Mouse (Mus musculus): Measurements from ENCODE around the gene Ppox. TPM values are rescaled to one million over a fixed set of nuclear protein-coding genes. Genes with fewer than 3 reads are reported as not detected.
"Not testable (repeated sequence)": the region's sequence is repeated elsewhere in the genome, so short reads cannot be mapped to it uniquely, and the experiment has no call there.

The Ppox gene
- polyA plus RNA-seq, 1 experiment from 2014 or later: 65.3 TPM

GRCm38 (mm10) chr1:171321415-171321814, 40.4 kb upstream of the Ppox start:
- ATAC-seq (ENCODE audit: insufficient read depth, low FRiP score, low TSS enrichment): no peak
- H3K4me1 ChIP-seq (ENCODE audit: control insufficient read depth, insufficient read depth, low read length): no peaks in the 10 kb centered on the region
- no peak overlapping the region for H3K4me2 ChIP-seq (ENCODE audit: low read depth)
- DNase-seq (ENCODE audit: low spot score): peak; percentile 18
- H3K9ac ChIP-seq (ENCODE audit: low read length): no peak overlapping the region
- H3K27me3 ChIP-seq (ENCODE audit: control insufficient read depth, insufficient read depth, low read length): no peaks in the 10 kb centered on the region
- H3K4me3 ChIP-seq (ENCODE audit: low read depth, low read length): no peak overlapping the region
- no peaks in the 10 kb centered on the region for H3K9me3 ChIP-seq (ENCODE audit: control insufficient read depth, low read length)
- no peaks in the 10 kb centered on the region for H3K36me3 ChIP-seq (ENCODE audit: control insufficient read depth, insufficient read depth, low read length)
- H3K27ac ChIP-seq (ENCODE audit: low read depth, low read length): no peak overlapping the region

- Histone ChIP-seq H3K9me3 (ENCODE audit: control insufficient read depth, low read length) (no peaks in the 10 kb centered on the region), H3K27me3 (ENCODE audit: control insufficient read depth, insufficient read depth, low read length) (no peaks in the 10 kb centered on the region), H3K4me3 (ENCODE audit: low read depth, low read length) (no peak overlapping the region), H3K27ac (ENCODE audit: low read depth, low read length) (no peak overlapping the region), H3K9ac (ENCODE audit: low read length) (no peak overlapping the region), H3K4me1 (ENCODE audit: control insufficient read depth, insufficient read depth, low read length) (no peaks in the 10 kb centered on the region), H3K36me3 (ENCODE audit: control insufficient read depth, insufficient read depth, low read length) (no peaks in the 10 kb centered on the region), H3K4me2 (ENCODE audit: low read depth) (no peak overlapping the region)
- ATAC-seq (ENCODE audit: insufficient read depth, low FRiP score, low TSS enrichment) (no peak), DNase-seq (ENCODE audit: low spot score) (no peak)
- 15% methylated on average over 5 of the region's 5 CpGs for WGBS
These were observed 39.2 kb upstream of the Ppox start for GRCm38 (mm10) chr1:171320151-171320550.

GRCm38 (mm10) chr1:171319748-171320147, 38.8 kb upstream of the Ppox start:
- Histone ChIP-seq H3K36me3 (ENCODE audit: control insufficient read depth, insufficient read depth, low read length) (no peaks in the 10 kb centered on the region), H3K9me3 (ENCODE audit: control insufficient read depth, low read length) (no peaks in the 10 kb centered on the region), H3K4me1 (ENCODE audit: control insufficient read depth, insufficient read depth, low read length) (no peaks in the 10 kb centered on the region), H3K4me3 (ENCODE audit: low read depth, low read length) (no peak overlapping the region), H3K4me2 (ENCODE audit: low read depth) (no peak overlapping the region), H3K27me3 (ENCODE audit: control insufficient read depth, insufficient read depth, low read length) (no peaks in the 10 kb centered on the region), H3K9ac (ENCODE audit: low read length) (no peak overlapping the region), H3K27ac (ENCODE audit: low read depth, low read length) (no peak overlapping the region)
- no peak for ATAC-seq (ENCODE audit: insufficient read depth, low FRiP score, low TSS enrichment)
- no peak for DNase-seq (ENCODE audit: low spot score)
- 13% methylated on average over 7 of the region's 7 CpGs for WGBS

GRCm38 (mm10) chr1:171309321-171309720, 28.3 kb upstream of the Ppox start:
- Histone ChIP-seq H3K4me1 (ENCODE audit: control insufficient read depth, insufficient read depth, low read length) (no peaks in the 10 kb centered on the region), H3K9me3 (ENCODE audit: control insufficient read depth, low read length) (no peaks in the 10 kb centered on the region), H3K27ac (ENCODE audit: low read depth, low read length) (no peak overlapping the region), H3K27me3 (ENCODE audit: control insufficient read depth, insufficient read depth, low read length) (no peaks in the 10 kb centered on the region), H3K36me3 (ENCODE audit: control insufficient read depth, insufficient read depth, low read length) (no peaks in the 10 kb centered on the region), H3K9ac (ENCODE audit: low read length) (no peak overlapping the region), H3K4me3 (ENCODE audit: low read depth, low read length) (no peak overlapping the region), H3K4me2 (ENCODE audit: low read depth) (no peak overlapping the region)
- ATAC-seq (ENCODE audit: insufficient read depth, low FRiP score, low TSS enrichment) (no peak), DNase-seq (ENCODE audit: low spot score) (no peak)
- 83% methylated on average over 2 of the region's 2 CpGs for WGBS

- not testable (repeated sequence) for H3K27me3 ChIP-seq (ENCODE audit: control insufficient read depth, insufficient read depth, low read length); H3K9ac ChIP-seq (ENCODE audit: low read length); H3K4me2 ChIP-seq (ENCODE audit: low read depth); H3K4me1 ChIP-seq (ENCODE audit: control insufficient read depth, insufficient read depth, low read length); DNase-seq (ENCODE audit: low spot score); ATAC-seq (ENCODE audit: insufficient read depth, low FRiP score, low TSS enrichment); H3K9me3 ChIP-seq (ENCODE audit: control insufficient read depth, low read length); H3K36me3 ChIP-seq (ENCODE audit: control insufficient read depth, insufficient read depth, low read length); H3K4me3 ChIP-seq (ENCODE audit: low read depth, low read length); H3K27ac ChIP-seq (ENCODE audit: low read depth, low read length)
- 73% methylated on average over 5 of the region's 5 CpGs for WGBS
These were observed 25.2 kb upstream of the Ppox start for GRCm38 (mm10) chr1:171306157-171306556.

- H3K36me3 ChIP-seq (ENCODE audit: control insufficient read depth, insufficient read depth, low read length): no peaks in the 10 kb centered on the region
- no peaks in the 10 kb centered on the region for H3K27me3 ChIP-seq (ENCODE audit: control insufficient read depth, insufficient read depth, low read length)
- no peak overlapping the region for H3K27ac ChIP-seq (ENCODE audit: low read depth, low read length)
- ATAC-seq (ENCODE audit: insufficient read depth, low FRiP score, low TSS enrichment) (no peak), DNase-seq (ENCODE audit: low spot score) (no peak)
- no peak overlapping the region for H3K4me3 ChIP-seq (ENCODE audit: low read depth, low read length)
- 65% methylated on average over 3 of the region's 3 CpGs for WGBS
- no peaks in the 10 kb centered on the region for H3K9me3 ChIP-seq (ENCODE audit: control insufficient read depth, low read length)
- peaks cover 6% of the 10 kb centered on the region for H3K4me1 ChIP-seq (ENCODE audit: control insufficient read depth, insufficient read depth, low read length)
- H3K9ac ChIP-seq (ENCODE audit: low read length): no peak overlapping the region
- no peak overlapping the region for H3K4me2 ChIP-seq (ENCODE audit: low read depth)
These were observed 17.2 kb upstream of the Ppox start for GRCm38 (mm10) chr1:171298226-171298625.

GRCm38 (mm10) chr1:171295063-171295402, 14.0 kb upstream of the Ppox start:
- Histone ChIP-seq H3K4me1 (ENCODE audit: control insufficient read depth, insufficient read depth, low read length) (peaks cover 6% of the 10 kb centered on the region), H3K27me3 (ENCODE audit: control insufficient read depth, insufficient read depth, low read length) (no peaks in the 10 kb centered on the region), H3K36me3 (ENCODE audit: control insufficient read depth, insufficient read depth, low read length) (no peaks in the 10 kb centered on the region), H3K4me2 (ENCODE audit: low read depth) (peak overlapping the region; percentile 39), H3K9ac (ENCODE audit: low read length) (peak overlapping the region; percentile 69), H3K4me3 (ENCODE audit: low read depth, low read length) (peak overlapping the region; percentile 50), H3K27ac (ENCODE audit: low read depth, low read length) (peak overlapping the region; percentile 60), H3K9me3 (ENCODE audit: control insufficient read depth, low read length) (no peaks in the 10 kb centered on the region)
- WGBS: 23% methylated on average over 3 of the region's 3 CpGs
- 0 out of 2 replicates have a peak, but pooled peaks have one; percentile 7 for ATAC-seq (ENCODE audit: insufficient read depth, low FRiP score, low TSS enrichment)
- no peak for DNase-seq (ENCODE audit: low spot score)

GRCm38 (mm10) chr1:171294298-171295062, 13.5 kb upstream of the Ppox start, which contains the start of gene Ufc1:
Gene Ufc1, minus strand, starts transcription at chr1:171295024.
- Histone ChIP-seq H3K4me2 (ENCODE audit: low read depth) (peak within 1 kb of the TSS; percentile 60), H3K27me3 (ENCODE audit: control insufficient read depth, insufficient read depth, low read length) (no peaks in the 10 kb centered on the region), H3K36me3 (ENCODE audit: control insufficient read depth, insufficient read depth, low read length) (0 out of 2 replicates have a peak, but pooled peaks cover 2% of the 10 kb centered on the region), H3K9me3 (ENCODE audit: control insufficient read depth, low read length) (no peaks in the 10 kb centered on the region), H3K9ac (ENCODE audit: low read length) (peak within 1 kb of the TSS; percentile 69), H3K4me3 (ENCODE audit: low read depth, low read length) (peak within 1 kb of the TSS; percentile 50), H3K4me1 (ENCODE audit: control insufficient read depth, insufficient read depth, low read length) (peaks cover 6% of the 10 kb centered on the region), H3K27ac (ENCODE audit: low read depth, low read length) (peak within 1 kb of the TSS; percentile 60)
- ATAC-seq (ENCODE audit: insufficient read depth, low FRiP score, low TSS enrichment): peak; percentile 75; the same call in 1 of the 2 replicates
- DNase-seq (ENCODE audit: low spot score): peak; percentile 84
- under 1% methylated on average over 42 of the region's 42 CpGs for WGBS

- Histone ChIP-seq H3K9me3 (ENCODE audit: control insufficient read depth, low read length) (no peaks in the 10 kb centered on the region), H3K36me3 (ENCODE audit: control insufficient read depth, insufficient read depth, low read length) (0 out of 2 replicates have a peak, but pooled peaks cover 2% of the 10 kb centered on the region), H3K4me1 (ENCODE audit: control insufficient read depth, insufficient read depth, low read length) (peaks cover 6% of the 10 kb centered on the region), H3K4me2 (ENCODE audit: low read depth) (peak overlapping the region; percentile 60), H3K4me3 (ENCODE audit: low read depth, low read length) (peak overlapping the region; percentile 50), H3K9ac (ENCODE audit: low read length) (peak overlapping the region; percentile 69), H3K27me3 (ENCODE audit: control insufficient read depth, insufficient read depth, low read length) (no peaks in the 10 kb centered on the region), H3K27ac (ENCODE audit: low read depth, low read length) (no peak overlapping the region)
- ATAC-seq (ENCODE audit: insufficient read depth, low FRiP score, low TSS enrichment): no peak
- WGBS: 53% methylated on average over 5 of the region's 5 CpGs
- no peak for DNase-seq (ENCODE audit: low spot score)
These were observed 12.9 kb upstream of the Ppox start for GRCm38 (mm10) chr1:171293906-171294297.
